Mouse (Mus musculus) liver, postnatal 0 days (tissue): Measurements from ENCODE around the gene Gorasp2. TPM values are rescaled to one million over a fixed set of nuclear protein-coding genes. Genes with fewer than 3 reads are reported as not detected.

Experiments
- ATAC-seq: fragments of 200-750 bp; cut with Nextera tagmentation; 2 replicates; pipeline ENCODE4 v1.8.0; 2017; ENCODE audit warnings: mild to moderate bottlenecking, moderate library complexity
- DNase-seq: peaks from one replicate; pipeline ENCODE4 v3.0.0-alpha.2; 2016
- H3K27ac ChIP-seq: fragments of 300-500 bp; sonication (generic); 2 replicates; pipeline ENCODE4 v1.5.1; 2014; ENCODE audit warnings: antibody characterized with exemption, moderate library complexity, mild to moderate bottlenecking, low read depth
- H3K27me3 ChIP-seq: fragments of 300-500 bp; sonication (generic); 2 replicates; pipeline ENCODE4 v1.6.1; 2014; ENCODE audit warnings: low read length, control low read depth, mixed read lengths; ENCODE audit not compliant: insufficient read depth
- H3K36me3 ChIP-seq: fragments of 300-500 bp; sonication (generic); replicated peaks from 2 replicates; pipeline ENCODE4 v1.6.1; 2014; ENCODE audit warnings: mild to moderate bottlenecking, control low read depth, low read length, moderate library complexity, mixed read lengths; ENCODE audit not compliant: insufficient read depth
- H3K4me1 ChIP-seq: fragments of 300-500 bp; sonication (generic); 2 replicates; pipeline ENCODE4 v1.6.1; 2014; ENCODE audit warnings: antibody characterized with exemption, mild to moderate bottlenecking, control low read depth; ENCODE audit not compliant: insufficient read depth
- H3K4me2 ChIP-seq: fragments of 300-500 bp; sonication (generic); 2 replicates; pipeline ENCODE4 v1.6.1; 2014; ENCODE audit warnings: low read depth, mild to moderate bottlenecking, low read length, moderate library complexity, mixed read lengths
- H3K4me3 ChIP-seq: fragments of 300-500 bp; sonication (generic); 2 replicates; pipeline ENCODE4 v1.5.1; 2014; ENCODE audit warnings: low read depth, low read length
- H3K9ac ChIP-seq: fragments of 300-500 bp; sonication (generic); replicated peaks from 2 replicates; pipeline ENCODE4 v1.6.1; 2014; ENCODE audit warnings: mild to moderate bottlenecking, moderate library complexity
- H3K9me3 ChIP-seq: fragments of 300-500 bp; sonication (generic); 2 replicates; pipeline ENCODE4 v1.6.1; 2016; ENCODE audit warnings: mild to moderate bottlenecking, control low read depth, low read length, mixed read lengths
- CTCF ChIP-seq: sonication (generic); IDR thresholded peaks from 2 replicates; pipeline ENCODE4 v1.5.1; 2016; ENCODE audit warnings: antibody characterized with exemption, low read depth
- EP300 ChIP-seq: IDR thresholded peaks from 2 replicates; pipeline ENCODE4 v1.6.1; 2016; ENCODE audit warnings: antibody characterized with exemption, low read depth, mild to moderate bottlenecking
- WGBS: fragments of 180-500 bp; shearing (Covaris S2); extraction: QIAGEN DNeasy Blood & Tissue Kit; methylation state at CpG from one replicate; pipeline ENCODE4 v1.1.7; 2014; ENCODE audit not compliant: insufficient replicate concordance; 5-methylcytosine and 5-hydroxymethylcytosine counted together
- polyA plus RNA-seq: library from polyadenylated mRNA; unstranded; fragments of >200 nt; fragmentation: Nextera tagmentation; extraction: Ambion mirVana; gene quantifications from 2 replicates; pipeline ENCODE4 v1.2.1, GENCODE M21; 2015

Gene Gorasp2
- polyA plus RNA-seq, 1 experiment from 2014 or later, result 61.8 TPM

GRCm38 (mm10) chr2:70742588-70742987, 81.2 kb downstream of the Gorasp2 start:
- Histone ChIP-seq H3K4me3 (no peak overlapping the region), H3K4me2 (no peak overlapping the region), H3K4me1 (no peaks in the 10 kb centered on the region), H3K36me3 (peaks cover 76% of the 10 kb centered on the region), H3K9ac (no peak overlapping the region), H3K9me3 (no peaks in the 10 kb centered on the region), H3K27me3 (no peaks in the 10 kb centered on the region), H3K27ac (no peak overlapping the region)
- 71% methylated on average over 2 of the region's 2 CpGs for WGBS
- no peak for TF ChIP-seq EP300
- TF ChIP-seq CTCF, result no peak
- DNase-seq, result no peak
- ATAC-seq, result no peak

GRCm38 (mm10) chr2:70751655-70752054, 90.3 kb downstream of the Gorasp2 start:
- Histone ChIP-seq H3K27me3 (no peaks in the 10 kb centered on the region), H3K9ac (no peak overlapping the region), H3K4me2 (no peak overlapping the region), H3K36me3 (peaks cover 42% of the 10 kb centered on the region), H3K27ac (no peak overlapping the region), H3K9me3 (no peaks in the 10 kb centered on the region), H3K4me1 (no peaks in the 10 kb centered on the region), H3K4me3 (no peak overlapping the region)
- DNase-seq (no peak), ATAC-seq (no peak)
- no peak for TF ChIP-seq CTCF
- no peak for TF ChIP-seq EP300
- 90% methylated on average over 2 of the region's 2 CpGs for WGBS

GRCm38 (mm10) chr2:70752149-70752548, 90.8 kb downstream of the Gorasp2 start:
- no peak overlapping the region for H3K27ac ChIP-seq
- no peak overlapping the region for H3K4me3 ChIP-seq
- no peak for TF ChIP-seq CTCF
- H3K4me1 ChIP-seq, result no peaks in the 10 kb centered on the region
- H3K9ac ChIP-seq, result no peak overlapping the region
- peaks cover 38% of the 10 kb centered on the region for H3K36me3 ChIP-seq
- DNase-seq (no peak), ATAC-seq (no peak)
- WGBS, result 96% methylated on average over 5 of the region's 5 CpGs
- no peaks in the 10 kb centered on the region for H3K9me3 ChIP-seq
- H3K4me2 ChIP-seq, result no peak overlapping the region
- no peaks in the 10 kb centered on the region for H3K27me3 ChIP-seq

Other genes starting within 250 kb of the Gorasp2 start
- 0.06 TPM in 1 of 2 replicates, not detected in the other for gene Sp5, start 186.7 kb upstream of the Gorasp2 start, polyA plus RNA-seq
- not detected in 2 replicates for gene Erich2, start 152.8 kb upstream of the Gorasp2 start, polyA plus RNA-seq
- gene Gad1, start 108.5 kb upstream of the Gorasp2 start, polyA plus RNA-seq, result 0.04 TPM in 1 of 2 replicates, not detected in the other
- gene Gm26558, start 532 bp downstream of the Gorasp2 start, polyA plus RNA-seq, result 0.80 and 1.2 TPM in 2 replicates
- 23.2 and 25.3 TPM in 2 replicates for gene Tlk1, start 164.2 kb downstream of the Gorasp2 start, polyA plus RNA-seq